Mouse (Mus musculus) splenic B cell, adult 2 months (primary cell): Measurements from ENCODE around the gene Zwilch.
"Not testable (repeated sequence)": the region's sequence is repeated elsewhere in the genome, so short reads cannot be mapped to it uniquely, and the experiment has no call there.

Source experiments
- DNase-seq: peaks from one replicate; pipeline ENCODE4 v3.0.0-alpha.2; 2011; ENCODE audit warnings: low read depth, low spot score
- H3K27me3 ChIP-seq: 2 replicates; pipeline ENCODE4 v1.6.1; 2012; ENCODE audit warnings: mild to moderate bottlenecking, low read length, moderate library complexity, mixed read lengths; ENCODE audit not compliant: control insufficient read depth, poor library complexity, insufficient read depth, severe bottlenecking
- H3K36me3 ChIP-seq: 2 replicates; pipeline ENCODE4 v1.6.1; 2012; ENCODE audit warnings: mild to moderate bottlenecking, low read length, moderate library complexity, mixed read lengths; ENCODE audit not compliant: control insufficient read depth, poor library complexity, insufficient read depth, severe bottlenecking

The Zwilch gene

DNA sequence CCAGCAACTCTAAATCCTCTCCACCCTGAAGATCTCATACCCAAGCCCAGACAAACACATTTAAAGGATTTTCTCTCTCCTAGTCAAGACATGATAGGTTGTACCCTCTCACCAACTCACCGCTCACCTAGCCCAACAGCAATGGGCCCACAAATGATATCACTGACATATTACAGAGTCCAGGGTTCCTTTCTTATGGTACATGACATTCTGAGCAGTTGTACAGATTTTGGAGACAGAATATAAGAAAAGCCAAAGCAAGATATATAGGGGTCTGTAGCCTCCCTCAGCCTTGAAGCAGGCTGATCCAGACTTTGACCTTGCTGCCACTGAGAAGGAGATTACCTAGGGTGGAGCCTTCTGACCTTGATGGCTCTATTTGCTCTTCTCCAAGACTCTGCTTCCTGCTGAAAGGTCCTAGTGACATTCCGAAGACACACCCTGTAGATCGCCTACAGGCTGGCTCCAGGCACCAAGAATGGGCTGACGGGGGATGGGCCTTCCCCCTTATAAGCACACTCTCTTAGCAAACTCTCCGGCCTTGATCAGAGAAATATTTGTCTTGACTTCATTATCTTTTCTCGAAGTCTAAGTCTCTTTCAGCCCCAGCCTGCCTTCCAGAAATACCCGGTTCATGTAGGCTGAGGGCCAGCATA lies 26.0 kb upstream of the Zwilch start:
- H3K27me3 ChIP-seq, DNase-seq, H3K36me3 ChIP-seq: not testable (repeated sequence)

DNA sequence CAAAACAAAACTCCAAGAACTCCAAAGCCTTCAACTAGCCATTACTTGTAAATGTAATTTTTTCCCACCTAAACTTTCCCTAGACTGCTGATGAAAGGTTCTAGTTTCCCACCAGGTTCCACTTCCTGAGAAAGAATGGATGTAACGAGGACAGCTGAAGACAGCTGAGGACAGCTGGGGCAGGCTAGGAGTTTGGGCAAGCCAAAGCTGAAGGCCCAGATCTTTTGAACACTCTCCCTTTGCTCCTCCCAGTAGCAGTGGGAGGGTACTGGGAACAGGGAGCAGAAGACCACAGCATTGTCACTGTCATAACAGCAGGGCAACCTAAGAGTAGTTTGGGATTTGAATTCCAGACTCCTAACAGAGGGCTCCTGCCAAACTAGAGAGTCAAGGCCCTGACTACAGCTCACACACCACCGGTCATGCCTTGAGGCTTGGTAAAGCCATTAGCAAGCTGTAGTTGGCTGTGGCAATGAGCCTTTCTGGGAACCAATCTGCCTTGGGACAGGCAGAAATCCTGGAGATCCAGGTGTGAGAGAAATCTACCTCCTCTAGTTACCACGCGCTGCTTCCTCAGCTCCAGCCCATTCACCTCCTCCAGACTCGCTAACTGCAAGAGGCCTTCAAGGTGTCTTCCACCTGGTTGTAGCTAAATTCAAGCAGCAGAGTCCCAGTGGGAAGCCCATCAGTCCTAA lies 25.3 kb upstream of the Zwilch start:
- no peak for DNase-seq
- Histone ChIP-seq H3K36me3 (peaks cover 13% of the 10 kb centered on the region), H3K27me3 (no peaks in the 10 kb centered on the region)

DNA sequence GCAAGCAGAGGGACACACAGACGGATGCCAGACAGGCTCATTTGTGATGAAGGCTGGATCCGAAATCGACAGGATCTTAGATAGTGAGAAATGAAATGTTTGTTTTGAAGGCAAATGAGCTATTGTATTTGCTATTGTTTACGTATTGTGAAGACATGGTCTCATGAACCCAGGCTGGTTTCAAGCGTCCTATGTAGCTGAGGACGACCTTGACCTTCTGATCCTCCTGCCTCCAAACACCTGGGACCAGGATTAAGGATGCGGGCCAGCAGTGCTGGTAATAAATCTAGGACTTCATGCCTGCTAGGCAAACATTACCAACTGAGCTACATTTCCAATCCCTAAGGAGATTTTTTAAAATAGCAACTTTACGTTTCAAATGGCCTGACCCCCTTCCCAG lies 24.6 kb upstream of the Zwilch start:
- Histone ChIP-seq H3K36me3 (peaks cover 15% of the 10 kb centered on the region), H3K27me3 (no peaks in the 10 kb centered on the region)
- DNase-seq = no peak

DNA sequence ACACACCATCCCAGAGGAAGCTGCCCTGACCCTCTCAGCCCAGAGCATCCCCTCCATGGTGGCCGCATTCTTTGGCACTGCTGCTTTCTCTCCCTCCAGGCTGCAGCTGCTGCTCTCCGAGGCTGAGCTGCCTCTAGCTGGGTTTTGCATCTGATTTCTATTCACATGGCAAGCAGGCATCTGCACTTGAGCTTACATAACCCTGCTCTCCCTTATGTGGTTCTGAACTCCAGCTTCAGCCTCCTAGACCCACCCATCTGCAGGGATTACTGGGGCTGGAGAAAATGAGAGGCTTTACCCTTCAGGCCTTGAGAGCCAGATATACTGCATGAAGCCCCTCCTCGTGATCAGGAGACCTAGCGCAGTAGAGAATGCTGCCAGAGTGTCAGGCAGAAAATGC lies 22.6 kb upstream of the Zwilch start:
- Histone ChIP-seq H3K27me3 (no peaks in the 10 kb centered on the region), H3K36me3 (peaks cover 18% of the 10 kb centered on the region)
- DNase-seq = no peak

DNA sequence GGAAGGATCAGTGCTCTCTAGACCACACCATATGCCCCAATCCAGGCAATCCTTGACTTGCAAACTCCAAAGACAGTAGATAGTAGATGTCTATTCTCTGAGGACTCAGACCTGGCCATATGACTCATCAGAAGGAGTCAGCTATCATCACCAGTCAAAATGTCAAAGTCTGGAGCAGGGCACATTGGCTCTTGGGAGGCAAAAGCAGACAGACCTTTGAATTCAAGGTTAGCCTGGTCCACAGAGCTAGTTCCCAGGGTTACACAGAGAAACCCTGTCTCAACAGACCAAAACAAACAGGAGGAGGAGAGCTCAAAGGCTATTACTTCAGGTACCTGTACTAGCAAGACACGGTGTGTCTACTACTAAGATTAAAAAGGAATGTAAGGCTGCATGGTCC lies 21.0 kb upstream of the Zwilch start:
- Histone ChIP-seq H3K27me3 (no peaks in the 10 kb centered on the region), H3K36me3 (peaks cover 16% of the 10 kb centered on the region)
- DNase-seq = no peak

DNA sequence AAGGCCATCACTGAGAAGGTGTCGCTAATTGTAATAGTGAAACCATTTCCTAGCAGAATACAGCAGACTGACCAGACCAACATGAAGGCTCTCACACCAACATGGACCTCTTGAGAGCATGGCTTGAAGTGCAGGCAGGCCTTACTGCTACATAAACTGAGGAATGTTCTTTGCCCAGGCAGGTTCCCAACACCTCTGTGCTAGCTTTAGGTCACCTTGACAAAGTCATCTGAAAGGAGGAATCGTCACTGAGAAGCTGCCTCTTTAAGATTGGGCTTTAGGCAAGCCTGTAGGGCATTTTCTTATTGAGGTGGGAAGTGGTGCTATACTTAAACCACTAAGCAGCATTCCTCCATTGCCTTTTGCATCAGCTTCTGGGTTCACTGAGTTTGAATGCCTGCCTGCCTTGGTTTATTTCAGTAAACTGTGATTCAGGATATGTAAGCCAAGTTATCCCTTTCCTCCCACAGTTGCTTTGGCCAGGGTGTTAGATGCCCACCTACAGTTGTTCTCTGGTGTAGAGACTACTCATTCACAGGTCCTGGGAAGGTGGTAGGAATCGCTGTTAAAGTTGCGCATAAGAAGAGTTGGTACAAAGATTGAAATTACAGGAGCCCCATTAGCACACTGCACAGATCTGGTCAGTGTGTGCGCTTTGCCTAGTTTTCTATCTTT lies 11.4 kb upstream of the Zwilch start:
- Histone ChIP-seq H3K36me3 (peaks cover 9% of the 10 kb centered on the region), H3K27me3 (peaks cover 2% of the 10 kb centered on the region; the same call in 1 of the 2 replicates)
- DNase-seq = no peak

DNA sequence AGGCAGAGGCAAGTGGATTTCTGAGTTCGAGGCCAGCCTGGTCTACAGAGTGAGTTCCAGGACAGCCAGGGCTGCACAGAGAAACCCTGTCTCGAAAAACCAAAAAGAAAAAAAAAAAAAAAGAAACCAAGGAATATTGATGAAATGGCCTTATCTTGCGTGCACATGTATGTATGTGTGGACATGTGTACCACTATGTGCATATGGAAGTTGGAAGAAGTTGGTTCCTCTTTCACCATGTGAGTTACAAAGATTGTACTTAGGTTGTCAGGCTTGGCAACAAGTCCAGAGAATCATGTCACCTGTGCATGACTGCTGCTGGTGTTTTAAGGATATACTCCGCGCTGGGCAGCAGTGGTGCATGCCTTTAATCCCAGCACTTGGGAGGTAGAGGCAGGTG lies 10.4 kb upstream of the Zwilch start:
- DNase-seq = not testable (repeated sequence)

DNA sequence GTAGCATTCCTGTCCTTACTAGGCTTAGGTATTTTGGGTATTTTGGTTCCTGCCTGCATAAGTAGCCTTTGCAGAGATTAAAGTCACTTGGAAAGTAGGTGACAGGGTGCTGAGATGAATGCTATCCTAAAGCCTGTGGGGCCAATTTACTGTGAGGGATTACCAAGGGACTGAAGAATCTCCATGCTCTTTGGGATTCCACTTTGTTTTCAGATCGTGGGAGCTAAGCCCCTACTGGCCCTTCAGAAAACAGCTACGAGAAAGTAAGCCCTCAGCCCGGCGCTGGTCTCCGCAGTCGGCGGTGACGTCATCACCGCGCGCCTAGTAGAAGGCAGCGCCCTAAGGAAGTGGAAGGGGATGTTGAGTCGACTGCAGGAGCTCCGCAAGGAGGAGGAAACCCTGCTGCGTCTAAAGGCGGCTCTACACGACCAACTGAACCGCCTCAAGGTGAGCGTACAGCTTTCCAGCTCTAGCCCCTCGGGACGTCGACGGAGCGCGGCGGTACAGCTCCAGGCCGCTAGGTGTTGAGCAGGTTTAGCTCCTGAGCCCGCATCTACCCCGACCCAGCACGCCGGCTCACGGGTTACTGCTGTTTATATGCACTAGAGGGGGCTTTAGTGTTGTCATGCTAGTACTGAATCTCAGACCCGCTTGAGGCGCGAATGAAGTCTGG lies 6.2 kb upstream of the Zwilch start, which contains the start of gene Snapc5:
TSS of gene Snapc5 (plus strand) at position 301 of the 673 bp plus-strand sequence.
- DNase-seq = peak; percentile 94
- peaks cover 20% of the 10 kb centered on the region for H3K36me3 ChIP-seq
- peaks cover 2% of the 10 kb centered on the region; the same call in 1 of the 2 replicates for H3K27me3 ChIP-seq

More for the DNA sequence above, 10.4 kb upstream of the Zwilch start:
- peaks cover 12% of the 10 kb centered on the region for H3K36me3 ChIP-seq
- not testable (repeated sequence) for H3K27me3 ChIP-seq

DNA sequence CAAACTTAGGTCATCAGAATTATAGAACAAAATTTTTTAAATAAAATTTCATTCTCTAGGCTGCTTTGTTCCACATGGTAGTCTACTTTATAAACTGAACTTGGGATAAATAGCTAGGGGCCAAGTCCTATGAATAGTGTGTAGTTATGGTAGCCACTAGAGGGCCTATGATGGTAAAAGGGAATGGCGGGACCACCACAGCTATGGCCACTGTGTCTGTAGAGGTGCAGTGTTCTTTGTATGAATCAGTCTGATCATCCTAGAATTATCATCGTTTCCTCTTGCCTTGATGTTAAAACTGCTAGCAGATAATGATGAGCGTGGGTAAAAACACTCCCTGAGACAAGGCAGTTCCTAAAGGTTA lies 5.7 kb upstream of the Zwilch start:
- peaks cover 20% of the 10 kb centered on the region for H3K36me3 ChIP-seq
- peaks cover 2% of the 10 kb centered on the region; the same call in 1 of the 2 replicates for H3K27me3 ChIP-seq
- DNase-seq = peak; percentile 44

DNA sequence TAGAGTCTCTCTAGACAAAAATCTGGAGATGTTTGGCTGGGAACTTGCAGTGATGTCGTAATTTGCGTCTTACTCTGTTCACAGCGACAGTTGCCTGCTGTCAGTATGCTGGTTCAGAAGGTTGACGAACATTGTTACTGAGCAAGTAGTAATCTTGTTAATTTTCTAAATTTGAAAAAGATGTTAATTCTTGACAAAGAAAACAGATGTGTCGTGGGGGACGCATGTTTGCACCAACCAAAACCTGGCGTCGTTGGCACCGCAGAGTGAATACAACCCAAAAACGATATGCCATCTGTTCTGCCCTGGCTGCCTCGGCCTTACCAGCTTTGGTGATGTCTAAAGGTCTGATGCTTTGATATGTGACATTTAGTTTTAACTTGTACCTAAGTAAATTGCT lies 2.5 kb upstream of the Zwilch start:
- Histone ChIP-seq H3K36me3 (peaks cover 15% of the 10 kb centered on the region), H3K27me3 (peaks cover 2% of the 10 kb centered on the region; the same call in 1 of the 2 replicates)
- DNase-seq = no peak

DNA sequence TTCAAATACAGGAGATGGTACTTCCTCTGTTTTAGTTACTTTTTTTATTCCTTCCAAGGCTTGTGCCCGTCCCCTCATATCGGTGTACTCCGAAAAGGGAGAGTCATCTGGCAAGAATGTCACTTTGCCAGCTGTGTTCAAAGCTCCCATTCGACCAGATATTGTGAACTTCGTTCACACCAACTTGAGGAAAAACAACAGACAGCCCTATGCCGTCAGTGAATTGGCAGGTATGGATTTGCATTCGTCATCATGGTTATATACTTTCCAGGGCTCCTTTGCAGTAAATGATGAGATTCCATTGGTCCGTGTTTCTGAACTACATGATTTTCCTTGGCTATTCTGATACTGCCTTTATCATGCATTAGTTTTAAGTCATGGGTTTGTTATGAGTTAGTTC lies 1.9 kb upstream of the Zwilch start:
- DNase-seq = no peak
- H3K27me3 ChIP-seq = no peaks in the 10 kb centered on the region
- peaks cover 15% of the 10 kb centered on the region for H3K36me3 ChIP-seq

DNA sequence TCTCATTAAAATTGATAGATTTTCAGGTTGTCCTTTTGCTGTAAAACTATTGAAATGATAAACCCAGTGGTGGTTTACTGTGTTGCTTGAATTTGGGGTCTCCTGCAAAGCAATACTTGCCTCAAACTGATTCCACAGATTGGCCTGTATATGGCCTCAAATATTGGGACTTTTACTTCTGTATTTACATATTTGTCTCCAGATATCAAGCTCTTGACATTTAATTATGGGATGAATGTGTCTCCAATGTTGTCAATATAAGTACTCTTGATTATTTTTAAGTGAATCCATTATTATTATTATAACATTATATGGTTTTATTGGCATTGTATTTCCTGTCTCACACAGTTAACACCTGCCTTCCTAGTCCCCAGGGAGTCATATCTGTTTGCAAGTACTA lies 1.4 kb upstream of the Zwilch start:
- H3K36me3 ChIP-seq = peaks cover 15% of the 10 kb centered on the region
- DNase-seq = no peak
- H3K27me3 ChIP-seq = no peaks in the 10 kb centered on the region

DNA sequence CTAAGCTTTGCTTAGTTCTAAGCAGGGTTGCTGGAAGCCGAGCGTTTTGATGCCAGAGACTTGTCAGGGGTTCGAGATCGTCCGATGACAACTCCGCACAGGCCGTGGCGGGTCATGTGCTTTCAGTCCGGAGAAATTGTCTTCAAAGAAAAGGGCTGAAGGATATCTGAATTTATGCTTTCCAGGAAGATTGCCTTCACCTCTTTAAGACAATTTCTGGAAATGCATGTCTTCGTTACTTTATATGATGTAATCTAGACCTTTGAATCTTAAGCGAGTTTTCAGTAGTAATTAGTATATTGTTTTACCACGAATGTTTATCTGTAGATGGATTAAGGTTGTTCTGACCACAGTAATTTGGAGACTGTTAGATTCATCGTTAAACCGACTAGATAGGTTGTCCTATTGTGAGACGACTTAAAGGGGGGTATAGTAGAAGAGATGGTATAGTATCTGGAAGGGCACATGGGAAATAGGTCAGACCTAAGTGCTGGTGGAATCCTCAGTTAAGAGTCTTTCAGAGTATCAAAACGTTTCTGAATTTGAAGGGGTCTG lies 839 bp upstream of the Zwilch start:
- no peak for DNase-seq
- Histone ChIP-seq H3K36me3 (peaks cover 15% of the 10 kb centered on the region), H3K27me3 (no peaks in the 10 kb centered on the region)

DNA sequence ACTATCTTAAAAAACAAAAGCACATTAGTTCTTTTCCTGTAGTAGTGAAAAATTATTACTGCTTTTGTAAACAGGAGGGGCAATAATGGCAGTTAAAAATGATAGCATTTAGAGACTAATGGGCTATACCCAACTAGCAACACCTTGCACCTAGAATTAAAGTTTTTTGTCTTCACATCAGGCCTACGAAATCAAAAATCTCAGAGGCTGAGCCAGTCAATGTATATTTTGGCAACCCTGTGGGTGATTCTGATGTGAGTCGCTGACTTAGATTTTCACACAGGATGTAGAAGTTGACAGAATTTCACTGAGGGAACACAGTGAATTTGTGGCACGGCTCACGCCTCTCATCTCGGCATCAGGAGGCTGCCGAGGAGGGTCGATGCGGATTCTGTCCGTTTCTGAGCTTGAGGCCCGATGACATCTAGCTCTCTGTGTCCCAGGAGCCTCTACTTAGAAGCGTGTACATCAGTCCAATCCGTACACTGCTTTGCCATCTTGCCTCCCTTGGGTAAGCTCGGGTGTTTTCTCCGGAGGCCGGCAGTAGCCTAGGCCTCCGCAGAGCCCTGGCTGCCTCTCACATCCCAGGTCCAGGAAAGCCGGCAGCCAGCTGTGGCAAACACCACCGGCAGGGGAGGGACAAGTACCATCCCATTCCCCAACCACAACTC lies 624 bp downstream of the Zwilch start:
- H3K27me3 ChIP-seq = no peaks in the 10 kb centered on the region
- DNase-seq = no peak
- H3K36me3 ChIP-seq = peaks cover 8% of the 10 kb centered on the region
